Mouse (Mus musculus): ENCODE measurements around the gene Ntmt1. TPM values are rescaled to one million over a fixed set of nuclear protein-coding genes. Genes with fewer than 3 reads are reported as not detected.

The Ntmt1 gene
- polyA plus RNA-seq, 1 experiment from 2014 or later: 77.2 TPM

DNA sequence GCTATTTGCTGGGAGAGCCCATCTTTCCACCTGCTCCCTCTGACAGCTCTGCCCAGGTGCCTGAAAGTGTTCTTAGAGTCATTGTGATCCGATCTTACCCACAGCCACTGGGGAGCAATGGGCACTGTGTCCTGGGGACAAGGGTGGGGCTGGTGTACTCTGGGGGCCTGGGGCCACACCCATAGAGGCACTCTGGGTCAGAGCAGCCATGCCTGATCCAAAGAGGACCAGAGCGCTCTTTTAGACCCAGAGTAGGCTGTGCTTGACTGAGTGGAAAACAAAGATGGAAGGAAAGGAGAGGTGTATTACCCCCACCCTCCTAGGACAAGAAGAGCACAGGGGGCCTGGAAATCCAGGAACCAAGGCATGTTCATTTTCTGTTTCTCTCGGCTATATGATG lies 4.0 kb upstream of the Ntmt1 start, which contains the start of gene 1700001O22Rik:
Gene 1700001O22Rik, minus strand, starts transcription at position 58 of the 400 bp plus-strand sequence.
- 73% methylated on average over 3 of the region's 3 CpGs for WGBS
- Histone ChIP-seq H3K36me3 (no peaks in the 10 kb centered on the region), H3K27ac (ENCODE audit: poor library complexity, severe bottlenecking) (no peak within 1 kb of the TSS)

GRCm38 (mm10) chr2:30805983-30806382 lies 1.6 kb upstream of the Ntmt1 start:
- Histone ChIP-seq H3K4me2 (no peak overlapping the region), H3K9me3 (replicated peaks) (no peaks in the 10 kb centered on the region), H3K9ac (no peak overlapping the region), H3K27ac (ENCODE audit: poor library complexity, severe bottlenecking) (no peak overlapping the region), H3K4me1 (replicated peaks) (peaks cover 30% of the 10 kb centered on the region), H3K36me3 (peaks cover 9% of the 10 kb centered on the region; the same call in 1 of the 2 replicates), H3K27me3 (replicated peaks) (peaks cover 26% of the 10 kb centered on the region), H3K4me3 (no peak overlapping the region)
- 92% methylated on average over 2 of the region's 2 CpGs for WGBS
- ATAC-seq (ENCODE audit: insufficient number of reproducible peaks, low FRiP score): no peak

More for the DNA sequence above, 4.0 kb upstream of the Ntmt1 start, which contains the start of gene 1700001O22Rik:
- no peak within 1 kb of the TSS for H3K4me2 ChIP-seq
- no peak within 1 kb of the TSS for H3K9ac ChIP-seq
- H3K27me3 ChIP-seq (replicated peaks): peaks cover 49% of the 10 kb centered on the region
- H3K4me1 ChIP-seq (replicated peaks): peaks cover 17% of the 10 kb centered on the region
- H3K4me3 ChIP-seq: no peak within 1 kb of the TSS
- ATAC-seq (ENCODE audit: insufficient number of reproducible peaks, low FRiP score): no peak
- H3K9me3 ChIP-seq (replicated peaks): no peaks in the 10 kb centered on the region

DNA sequence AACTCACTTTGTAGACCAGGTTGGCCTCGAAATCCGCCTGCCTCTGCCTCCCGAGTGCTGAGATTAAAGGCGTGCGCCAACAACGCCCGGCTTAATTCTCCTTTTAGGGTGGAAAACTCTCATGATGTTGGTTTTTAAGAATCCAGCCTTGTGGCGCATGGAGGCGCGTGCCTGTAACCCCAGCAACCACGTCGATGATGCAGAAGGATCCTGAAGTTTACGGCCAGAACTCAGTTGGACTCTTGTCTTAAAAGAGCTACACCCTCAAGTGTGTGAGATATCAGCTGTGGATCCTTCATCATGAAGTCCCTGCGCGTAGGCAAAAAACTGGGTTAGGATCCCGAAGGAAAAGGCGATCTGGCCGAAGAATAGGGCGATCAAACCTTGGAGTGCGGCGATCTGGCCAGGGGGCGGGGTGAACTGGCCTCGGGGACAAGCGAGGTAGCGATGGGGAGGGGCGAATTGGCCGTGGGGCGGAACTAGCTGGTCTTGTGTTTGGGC lies 429 bp upstream of the Ntmt1 start:
- Histone ChIP-seq H3K36me3 (peaks cover 19% of the 10 kb centered on the region), H3K27ac (ENCODE audit: poor library complexity, severe bottlenecking) (peak overlapping the region; percentile 7; the same call in 1 of the 2 replicates), H3K9me3 (replicated peaks) (no peaks in the 10 kb centered on the region), H3K4me1 (replicated peaks) (peaks cover 21% of the 10 kb centered on the region), H3K4me2 (peak overlapping the region; percentile 96), H3K4me3 (peak overlapping the region; percentile 93), H3K9ac (peak overlapping the region; percentile 66), H3K27me3 (replicated peaks) (peaks cover 14% of the 10 kb centered on the region)
- 7% methylated on average over 28 of the region's 28 CpGs for WGBS
- 0 out of 2 replicates have a peak, but pooled peaks have one; percentile 23 for ATAC-seq (ENCODE audit: insufficient number of reproducible peaks, low FRiP score)

DNA sequence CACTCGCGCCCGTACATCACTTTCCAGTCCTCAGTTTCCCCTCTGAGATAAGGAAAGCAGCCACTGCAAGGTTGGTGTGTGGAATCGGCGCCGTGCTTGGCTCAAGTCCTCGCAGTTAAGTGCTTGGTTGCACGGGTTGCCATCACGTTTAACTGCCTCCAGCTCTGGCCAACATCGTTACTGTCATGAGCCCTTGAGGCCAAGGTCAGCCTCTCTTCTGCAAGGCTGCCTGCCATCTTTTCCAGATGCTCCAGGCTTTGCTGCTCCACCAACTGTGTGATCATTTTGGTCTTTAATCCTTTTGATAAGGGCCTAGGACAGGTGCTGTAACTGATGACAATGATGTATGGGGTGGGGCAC lies 650 bp downstream of the Ntmt1 start:
- Histone ChIP-seq H3K36me3 (peaks cover 29% of the 10 kb centered on the region), H3K4me3 (peak overlapping the region; percentile 93), H3K4me1 (replicated peaks) (peaks cover 21% of the 10 kb centered on the region), H3K9me3 (replicated peaks) (no peaks in the 10 kb centered on the region), H3K4me2 (peak overlapping the region; percentile 96), H3K27ac (ENCODE audit: poor library complexity, severe bottlenecking) (peak overlapping the region; percentile 87), H3K27me3 (replicated peaks) (peaks cover 6% of the 10 kb centered on the region), H3K9ac (peak overlapping the region; percentile 96)
- 3% methylated on average over 10 of the region's 10 CpGs for WGBS
- ATAC-seq (ENCODE audit: insufficient number of reproducible peaks, low FRiP score): no peak

DNA sequence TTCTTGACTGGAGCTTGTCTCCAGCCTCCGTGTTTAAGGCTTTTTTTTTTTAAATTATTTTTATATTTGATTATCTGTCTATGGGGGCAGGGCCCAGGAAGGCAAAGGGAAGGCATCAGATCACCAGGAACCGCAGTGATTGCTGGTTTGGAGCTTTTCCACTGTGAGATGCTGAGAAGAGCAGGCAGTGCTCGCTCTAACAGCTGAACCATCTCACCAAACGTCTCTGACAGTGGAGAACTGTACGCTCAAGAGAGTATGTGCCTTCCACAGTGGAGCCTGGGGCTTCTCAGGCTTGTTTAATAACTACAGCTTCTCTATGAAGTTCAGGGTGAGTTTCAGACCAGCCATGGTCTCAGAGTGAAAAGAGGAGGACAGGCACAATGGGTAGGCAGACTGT lies 1.9 kb downstream of the Ntmt1 start:
- WGBS: 76% methylated on average over 5 of the region's 5 CpGs
- no peak overlapping the region for H3K27ac ChIP-seq (ENCODE audit: poor library complexity, severe bottlenecking)
- H3K27me3 ChIP-seq (replicated peaks): no peaks in the 10 kb centered on the region
- no peak for ATAC-seq (ENCODE audit: insufficient number of reproducible peaks, low FRiP score)
- peaks cover 21% of the 10 kb centered on the region for H3K4me1 ChIP-seq (replicated peaks)
- no peak overlapping the region; the same call in 1 of the 2 replicates for H3K9ac ChIP-seq
- no peak overlapping the region for H3K4me3 ChIP-seq
- H3K4me2 ChIP-seq: peak overlapping the region; percentile 32
- peaks cover 41% of the 10 kb centered on the region for H3K36me3 ChIP-seq
- no peaks in the 10 kb centered on the region for H3K9me3 ChIP-seq (replicated peaks)

DNA sequence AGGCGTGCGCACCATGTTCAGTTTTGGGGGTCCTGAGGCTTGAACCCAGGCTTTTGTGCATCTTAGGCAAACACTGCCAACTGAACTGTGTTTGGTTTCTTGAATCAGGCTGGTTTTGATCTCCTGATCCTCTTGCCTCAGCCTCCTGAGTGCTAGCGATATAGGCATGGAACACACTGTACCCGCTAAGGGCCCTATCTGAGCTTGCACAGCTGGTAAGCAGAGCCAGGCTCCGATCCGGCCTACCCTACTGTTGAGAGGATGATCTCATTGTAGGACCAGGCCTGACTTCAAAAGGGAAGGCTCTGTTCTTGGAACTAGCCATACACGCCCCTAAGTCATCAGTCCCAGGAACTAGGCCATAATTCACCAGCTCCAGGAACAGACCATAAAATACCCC lies 2.9 kb downstream of the Ntmt1 start:
- 77% methylated on average over 7 of the region's 7 CpGs for WGBS
- no peak for ATAC-seq (ENCODE audit: insufficient number of reproducible peaks, low FRiP score)
- H3K9me3 ChIP-seq (replicated peaks): no peaks in the 10 kb centered on the region
- H3K9ac ChIP-seq: no peak overlapping the region
- peaks cover 52% of the 10 kb centered on the region for H3K36me3 ChIP-seq
- H3K27me3 ChIP-seq (replicated peaks): no peaks in the 10 kb centered on the region
- H3K4me2 ChIP-seq: no peak overlapping the region
- H3K4me3 ChIP-seq: no peak overlapping the region
- H3K4me1 ChIP-seq (replicated peaks): peaks cover 21% of the 10 kb centered on the region
- no peak overlapping the region for H3K27ac ChIP-seq (ENCODE audit: poor library complexity, severe bottlenecking)

DNA sequence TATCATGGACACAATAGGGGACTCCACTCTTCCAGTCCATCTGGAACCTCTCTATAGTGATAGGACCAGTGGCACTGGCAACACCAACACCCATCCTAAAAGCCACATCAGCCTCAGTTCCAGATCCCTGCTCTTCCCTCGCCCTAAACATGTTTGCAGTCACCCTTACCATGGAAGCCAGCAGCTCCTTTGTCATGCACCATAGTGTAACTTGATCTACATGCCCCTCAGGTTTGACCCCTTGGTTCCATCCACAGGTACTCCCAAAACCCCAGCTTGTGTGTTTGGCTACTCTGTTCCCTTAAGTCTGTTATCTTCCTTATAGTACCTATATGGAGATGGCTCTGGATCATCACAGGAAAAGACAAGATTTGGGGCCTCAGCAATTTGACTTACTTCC lies 8.8 kb downstream of the Ntmt1 start:
- 100% methylated on average over 1 of the region's 1 CpGs for WGBS
- H3K4me2 ChIP-seq: no peak overlapping the region
- H3K27me3 ChIP-seq (replicated peaks): no peaks in the 10 kb centered on the region
- ATAC-seq (ENCODE audit: insufficient number of reproducible peaks, low FRiP score): no peak
- peaks cover 82% of the 10 kb centered on the region for H3K36me3 ChIP-seq
- H3K9ac ChIP-seq: no peak overlapping the region
- H3K4me3 ChIP-seq: no peak overlapping the region
- H3K9me3 ChIP-seq (replicated peaks): no peaks in the 10 kb centered on the region
- H3K27ac ChIP-seq (ENCODE audit: poor library complexity, severe bottlenecking): no peak overlapping the region
- H3K4me1 ChIP-seq (replicated peaks): peaks cover 20% of the 10 kb centered on the region

DNA sequence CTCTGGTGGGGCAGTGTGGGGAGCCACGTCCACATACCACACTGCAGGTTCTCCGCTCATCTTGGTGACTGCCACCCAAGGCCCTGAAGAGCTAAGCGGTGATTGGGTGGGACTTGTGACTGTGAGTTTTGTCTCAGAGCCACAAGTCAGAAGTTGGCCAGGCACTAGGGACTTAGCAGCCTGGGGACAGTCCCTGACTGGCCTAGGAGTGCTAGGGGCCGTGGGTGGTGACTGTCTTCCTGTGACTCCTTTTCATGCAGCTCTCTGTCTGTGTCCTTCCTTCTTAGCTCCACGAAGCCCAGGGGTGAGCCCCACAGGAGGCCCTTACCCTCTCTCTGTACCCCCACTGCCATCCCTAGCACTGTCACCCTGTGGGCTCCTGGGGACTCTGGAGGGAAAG lies 12.2 kb downstream of the Ntmt1 start:
- H3K9me3 ChIP-seq (replicated peaks): no peaks in the 10 kb centered on the region
- WGBS: 91% methylated on average over 5 of the region's 5 CpGs
- H3K9ac ChIP-seq: no peak overlapping the region
- H3K36me3 ChIP-seq: peaks cover 84% of the 10 kb centered on the region
- ATAC-seq (ENCODE audit: insufficient number of reproducible peaks, low FRiP score): no peak
- no peak overlapping the region for H3K27ac ChIP-seq (ENCODE audit: poor library complexity, severe bottlenecking)
- H3K4me1 ChIP-seq (replicated peaks): peaks cover 29% of the 10 kb centered on the region
- H3K4me3 ChIP-seq: no peak overlapping the region
- H3K4me2 ChIP-seq: no peak overlapping the region
- no peaks in the 10 kb centered on the region for H3K27me3 ChIP-seq (replicated peaks)

GRCm38 (mm10) chr2:30821073-30821472 lies 13.4 kb downstream of the Ntmt1 start:
- Histone ChIP-seq H3K9ac (no peak overlapping the region), H3K4me2 (no peak overlapping the region), H3K4me1 (replicated peaks) (peaks cover 29% of the 10 kb centered on the region), H3K27me3 (replicated peaks) (no peaks in the 10 kb centered on the region), H3K4me3 (no peak overlapping the region), H3K36me3 (peaks cover 83% of the 10 kb centered on the region), H3K27ac (ENCODE audit: poor library complexity, severe bottlenecking) (no peak overlapping the region), H3K9me3 (replicated peaks) (no peaks in the 10 kb centered on the region)
- ATAC-seq (ENCODE audit: insufficient number of reproducible peaks, low FRiP score): no peak
- 92% methylated on average over 3 of the region's 3 CpGs for WGBS

DNA sequence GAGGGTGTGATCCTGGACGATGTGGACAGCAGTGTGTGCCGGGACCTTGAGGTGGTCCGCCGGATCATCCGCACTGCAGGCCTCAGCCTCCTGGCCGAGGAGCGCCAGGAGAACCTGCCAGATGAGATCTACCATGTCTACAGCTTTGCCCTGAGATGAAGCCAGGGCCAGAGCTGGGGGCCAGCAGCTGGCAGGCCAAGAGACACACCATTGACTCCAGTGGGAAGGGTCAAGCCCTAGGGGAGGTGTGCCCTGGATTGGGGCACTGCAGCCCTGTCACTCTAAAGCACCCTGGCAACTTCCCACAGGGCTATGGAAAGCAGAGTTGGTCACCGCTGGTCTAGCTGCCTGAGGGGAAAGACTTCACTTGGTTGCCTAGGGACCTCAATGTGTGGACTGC lies 14.8 kb downstream of the Ntmt1 start:
- WGBS: 86% methylated on average over 8 of the region's 8 CpGs
- Histone ChIP-seq H3K27me3 (replicated peaks) (no peaks in the 10 kb centered on the region), H3K36me3 (peaks cover 82% of the 10 kb centered on the region), H3K4me1 (replicated peaks) (peaks cover 42% of the 10 kb centered on the region), H3K4me3 (no peak overlapping the region), H3K9ac (no peak overlapping the region), H3K9me3 (replicated peaks) (no peaks in the 10 kb centered on the region), H3K27ac (ENCODE audit: poor library complexity, severe bottlenecking) (0 out of 2 replicates have a peak overlapping the region, but pooled peaks have one; percentile 4), H3K4me2 (no peak overlapping the region)
- ATAC-seq (ENCODE audit: insufficient number of reproducible peaks, low FRiP score): no peak

DNA sequence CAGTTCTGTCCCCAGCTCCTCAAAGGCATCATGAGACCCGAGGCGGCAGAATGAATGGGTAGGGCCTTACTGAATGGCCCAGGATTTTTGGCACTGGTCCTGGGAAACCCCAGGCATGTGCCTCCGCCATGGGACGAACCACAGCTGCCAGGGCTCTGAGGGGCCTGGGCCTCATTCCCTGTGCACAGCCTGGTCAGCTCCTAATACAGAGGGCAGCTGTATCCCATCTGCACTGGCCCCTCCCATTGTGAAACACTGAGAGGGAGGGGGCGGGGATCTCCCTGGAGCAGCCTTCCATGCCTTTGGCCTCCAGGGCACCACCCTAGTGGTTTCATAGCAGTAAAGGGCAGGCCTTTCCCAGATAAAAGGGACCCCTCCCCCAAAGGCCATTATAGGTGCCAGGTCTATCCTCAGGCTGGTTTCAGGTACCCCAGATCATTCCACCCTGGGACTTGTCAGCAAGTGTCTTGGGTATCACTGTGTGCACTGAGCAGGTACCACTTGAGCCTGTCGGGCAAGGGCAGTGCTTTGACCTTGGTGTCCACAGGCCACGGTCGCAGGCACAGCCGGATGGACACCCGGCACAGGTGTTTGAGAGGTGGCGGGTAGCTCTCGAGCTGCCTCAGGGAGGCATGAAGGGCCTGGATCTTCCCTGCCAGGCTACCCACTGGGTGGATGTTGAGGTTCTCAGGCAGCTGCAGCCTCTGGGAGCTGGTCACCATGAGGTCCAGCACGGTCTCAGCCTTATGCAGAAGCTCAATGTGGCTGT lies 15.9 kb downstream of the Ntmt1 start:
- 68% methylated on average over 13 of the region's 13 CpGs for WGBS
- no peaks in the 10 kb centered on the region for H3K9me3 ChIP-seq (replicated peaks)
- H3K36me3 ChIP-seq: peaks cover 80% of the 10 kb centered on the region
- H3K27ac ChIP-seq (ENCODE audit: poor library complexity, severe bottlenecking): no peak overlapping the region
- H3K27me3 ChIP-seq (replicated peaks): no peaks in the 10 kb centered on the region
- H3K9ac ChIP-seq: 0 out of 2 replicates have a peak overlapping the region, but pooled peaks have one; percentile 5
- peaks cover 47% of the 10 kb centered on the region for H3K4me1 ChIP-seq (replicated peaks)
- H3K4me2 ChIP-seq: no peak overlapping the region
- ATAC-seq (ENCODE audit: insufficient number of reproducible peaks, low FRiP score): no peak
- H3K4me3 ChIP-seq: no peak overlapping the region

All from heart, embryonic 12.5 days (tissue).